Mouse (Mus musculus): ENCODE measurements around the gene Oprm1. TPM values are rescaled to one million over a fixed set of nuclear protein-coding genes. Genes with fewer than 3 reads are reported as not detected.

Gene Oprm1
- polyA plus RNA-seq, 1 experiment, result not detected

DNA sequence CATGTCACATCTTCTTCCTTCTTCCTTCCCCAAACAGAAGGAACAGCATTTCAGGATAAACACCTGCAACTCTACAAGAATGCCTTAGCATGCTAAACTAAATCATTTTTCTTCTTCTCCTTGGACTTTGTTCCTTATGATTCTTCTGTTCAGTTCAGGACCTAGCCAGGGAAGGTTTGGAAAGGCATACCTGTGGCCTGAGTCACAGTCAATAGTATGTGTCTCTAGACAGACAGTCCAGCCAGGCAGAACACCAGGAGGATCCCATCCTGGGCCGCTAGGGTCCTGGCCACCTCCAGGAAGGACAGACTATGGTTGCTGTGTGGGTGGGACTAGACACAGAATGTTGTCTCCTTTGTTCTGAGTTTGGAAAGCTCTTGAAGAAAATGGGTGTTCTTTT is 266.7 kb downstream of the Oprm1 start:
- Histone ChIP-seq H3K4me3 (no peak overlapping the region), H3ac (ENCODE audit: control insufficient read depth, insufficient read length) (no peak overlapping the region), H3K79me2 (ENCODE audit: control insufficient read depth, insufficient read depth) (no peaks in the 10 kb centered on the region), H3K27me3 (ENCODE audit: control insufficient read depth, insufficient read depth, insufficient read length) (no peaks in the 10 kb centered on the region), H3K36me3 (ENCODE audit: control insufficient read depth, insufficient read depth) (no peaks in the 10 kb centered on the region), H3K4me2 (ENCODE audit: low read depth) (no peak overlapping the region)
- TF ChIP-seq TCF3 (IDR thresholded peaks at IDR 0.05; ENCODE audit: insufficient read length, low read depth) (no peak), MYOD1 (IDR thresholded peaks at IDR 0.05; ENCODE audit: control insufficient read depth in 1 of 3, insufficient read length in 2 of 3, low read depth in 2 of 3) (no peak), USF1 (IDR thresholded peaks at IDR 0.05; ENCODE audit: low read depth) (no peak), MYOG (IDR thresholded peaks at IDR 0.05; ENCODE audit: control insufficient read depth in 1 of 3, insufficient read depth in 1 of 3, insufficient read length in 2 of 3, low read depth in 2 of 3) (no peak), CEBPB (IDR thresholded peaks at IDR 0.05; ENCODE audit: insufficient read depth, poor library complexity, severe bottlenecking) (no peak), POLR2AphosphoS2 (IDR thresholded peaks at IDR 0.05; ENCODE audit: insufficient read length, low read depth) (no peak), MAX (IDR thresholded peaks at IDR 0.05; ENCODE audit: low read depth) (no peak), TCF12 (IDR thresholded peaks at IDR 0.05; ENCODE audit: insufficient read depth, poor library complexity, severe bottlenecking) (no peak), E2F4 (IDR thresholded peaks at IDR 0.05; ENCODE audit: insufficient read depth) (no peak), POLR2A (IDR thresholded peaks at IDR 0.05; ENCODE audit: insufficient read length, low read depth) (no peak), SRF (IDR thresholded peaks at IDR 0.05; ENCODE audit: control insufficient read depth, insufficient read length, low read depth) (no peak), REST (IDR thresholded peaks at IDR 0.05; ENCODE audit: insufficient read depth, insufficient read length) (no peak)

DNA sequence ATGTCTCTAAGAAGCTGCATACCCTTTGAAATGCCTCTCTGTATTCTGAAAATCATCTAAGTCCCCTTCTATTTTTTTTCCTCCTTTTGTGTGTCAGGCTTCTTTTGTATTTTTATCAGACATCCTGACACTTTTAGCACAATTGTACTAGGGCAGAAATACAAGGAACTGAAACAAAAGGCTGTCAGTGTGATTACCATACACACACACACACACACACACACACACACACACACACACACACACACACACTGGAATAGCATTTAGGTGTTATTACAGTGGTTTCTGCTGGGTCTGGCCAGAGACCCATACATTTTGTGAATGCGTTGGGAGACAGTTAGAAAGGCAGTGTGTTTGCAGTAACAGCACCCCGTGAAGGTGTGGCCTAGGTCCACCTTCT is 275.2 kb downstream of the Oprm1 start:
- Histone ChIP-seq H3K4me3 (no peak overlapping the region), H3K79me2 (ENCODE audit: control insufficient read depth, insufficient read depth) (no peaks in the 10 kb centered on the region), H3K36me3 (ENCODE audit: control insufficient read depth, insufficient read depth) (no peaks in the 10 kb centered on the region), H3K4me2 (ENCODE audit: low read depth) (no peak overlapping the region), H3K27me3 (ENCODE audit: control insufficient read depth, insufficient read depth, insufficient read length) (no peaks in the 10 kb centered on the region), H3ac (ENCODE audit: control insufficient read depth, insufficient read length) (no peak overlapping the region)
- TF ChIP-seq MYOD1 (IDR thresholded peaks at IDR 0.05; ENCODE audit: control insufficient read depth in 1 of 3, insufficient read length in 2 of 3, low read depth in 2 of 3) (no peak), SRF (IDR thresholded peaks at IDR 0.05; ENCODE audit: control insufficient read depth, insufficient read length, low read depth) (no peak), E2F4 (IDR thresholded peaks at IDR 0.05; ENCODE audit: insufficient read depth) (no peak), REST (IDR thresholded peaks at IDR 0.05; ENCODE audit: insufficient read depth, insufficient read length) (no peak), POLR2AphosphoS2 (IDR thresholded peaks at IDR 0.05; ENCODE audit: insufficient read length, low read depth) (no peak), MYOG (IDR thresholded peaks at IDR 0.05; ENCODE audit: control insufficient read depth in 1 of 3, insufficient read depth in 1 of 3, insufficient read length in 2 of 3, low read depth in 2 of 3) (no peak), USF1 (IDR thresholded peaks at IDR 0.05; ENCODE audit: low read depth) (no peak), MAX (IDR thresholded peaks at IDR 0.05; ENCODE audit: low read depth) (no peak), CEBPB (IDR thresholded peaks at IDR 0.05; ENCODE audit: insufficient read depth, poor library complexity, severe bottlenecking) (no peak), POLR2A (IDR thresholded peaks at IDR 0.05; ENCODE audit: insufficient read length, low read depth) (no peak), TCF12 (IDR thresholded peaks at IDR 0.05; ENCODE audit: insufficient read depth, poor library complexity, severe bottlenecking) (no peak), TCF3 (IDR thresholded peaks at IDR 0.05; ENCODE audit: insufficient read length, low read depth) (no peak)

DNA sequence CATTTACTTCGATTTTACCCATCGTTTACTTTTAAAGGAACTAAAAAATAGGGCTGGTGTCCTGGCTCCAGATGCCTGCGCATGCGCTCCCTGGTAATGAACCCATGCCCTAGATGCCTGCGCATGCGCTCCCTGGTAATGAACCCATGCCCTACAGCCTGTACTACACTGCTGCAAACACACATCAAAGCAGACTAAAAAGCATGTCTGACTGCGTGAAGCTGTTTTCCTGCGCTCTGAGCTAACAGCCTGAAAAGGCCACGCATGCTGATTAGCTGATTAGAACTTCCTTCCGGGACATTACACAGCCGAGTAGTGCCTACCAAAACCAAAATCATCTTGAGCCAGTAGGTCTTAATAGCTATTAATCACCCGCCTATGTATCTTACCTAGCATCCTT is 277.2 kb downstream of the Oprm1 start:
- Histone ChIP-seq H3K4me2 (ENCODE audit: low read depth) (no peak overlapping the region), H3K79me2 (ENCODE audit: control insufficient read depth, insufficient read depth) (no peaks in the 10 kb centered on the region), H3K36me3 (ENCODE audit: control insufficient read depth, insufficient read depth) (no peaks in the 10 kb centered on the region), H3K27me3 (ENCODE audit: control insufficient read depth, insufficient read depth, insufficient read length) (no peaks in the 10 kb centered on the region), H3ac (ENCODE audit: control insufficient read depth, insufficient read length) (no peak overlapping the region), H3K4me3 (no peak overlapping the region)
- TF ChIP-seq POLR2A (IDR thresholded peaks at IDR 0.05; ENCODE audit: insufficient read length, low read depth) (no peak), MYOG (IDR thresholded peaks at IDR 0.05; ENCODE audit: control insufficient read depth in 1 of 3, insufficient read depth in 1 of 3, insufficient read length in 2 of 3, low read depth in 2 of 3) (no peak), POLR2AphosphoS2 (IDR thresholded peaks at IDR 0.05; ENCODE audit: insufficient read length, low read depth) (no peak), USF1 (IDR thresholded peaks at IDR 0.05; ENCODE audit: low read depth) (no peak), MYOD1 (IDR thresholded peaks at IDR 0.05; ENCODE audit: control insufficient read depth in 1 of 3, insufficient read length in 2 of 3, low read depth in 2 of 3) (no peak), SRF (IDR thresholded peaks at IDR 0.05; ENCODE audit: control insufficient read depth, insufficient read length, low read depth) (no peak), REST (IDR thresholded peaks at IDR 0.05; ENCODE audit: insufficient read depth, insufficient read length) (no peak), TCF12 (IDR thresholded peaks at IDR 0.05; ENCODE audit: insufficient read depth, poor library complexity, severe bottlenecking) (no peak), CEBPB (IDR thresholded peaks at IDR 0.05; ENCODE audit: insufficient read depth, poor library complexity, severe bottlenecking) (no peak), TCF3 (IDR thresholded peaks at IDR 0.05; ENCODE audit: insufficient read length, low read depth) (no peak), E2F4 (IDR thresholded peaks at IDR 0.05; ENCODE audit: insufficient read depth) (no peak), MAX (IDR thresholded peaks at IDR 0.05; ENCODE audit: low read depth) (no peak)

- Histone ChIP-seq H3K4me2 (ENCODE audit: low read depth) (no peak overlapping the region), H3ac (ENCODE audit: control insufficient read depth, insufficient read length) (no peak overlapping the region), H3K36me3 (ENCODE audit: control insufficient read depth, insufficient read depth) (no peaks in the 10 kb centered on the region), H3K27me3 (ENCODE audit: control insufficient read depth, insufficient read depth, insufficient read length) (no peaks in the 10 kb centered on the region), H3K4me3 (no peak overlapping the region), H3K79me2 (ENCODE audit: control insufficient read depth, insufficient read depth) (no peaks in the 10 kb centered on the region)
- TF ChIP-seq CEBPB (IDR thresholded peaks at IDR 0.05; ENCODE audit: insufficient read depth, poor library complexity, severe bottlenecking) (no peak), TCF12 (IDR thresholded peaks at IDR 0.05; ENCODE audit: insufficient read depth, poor library complexity, severe bottlenecking) (no peak), USF1 (IDR thresholded peaks at IDR 0.05; ENCODE audit: low read depth) (no peak), TCF3 (IDR thresholded peaks at IDR 0.05; ENCODE audit: insufficient read length, low read depth) (no peak), MYOD1 (IDR thresholded peaks at IDR 0.05; ENCODE audit: control insufficient read depth in 1 of 3, insufficient read length in 2 of 3, low read depth in 2 of 3) (no peak), REST (IDR thresholded peaks at IDR 0.05; ENCODE audit: insufficient read depth, insufficient read length) (no peak), MYOG (IDR thresholded peaks at IDR 0.05; ENCODE audit: control insufficient read depth in 1 of 3, insufficient read depth in 1 of 3, insufficient read length in 2 of 3, low read depth in 2 of 3) (no peak), POLR2A (IDR thresholded peaks at IDR 0.05; ENCODE audit: insufficient read length, low read depth) (no peak), E2F4 (IDR thresholded peaks at IDR 0.05; ENCODE audit: insufficient read depth) (no peak), SRF (IDR thresholded peaks at IDR 0.05; ENCODE audit: control insufficient read depth, insufficient read length, low read depth) (no peak), MAX (IDR thresholded peaks at IDR 0.05; ENCODE audit: low read depth) (no peak), POLR2AphosphoS2 (IDR thresholded peaks at IDR 0.05; ENCODE audit: insufficient read length, low read depth) (no peak)
These were observed 278.9 kb downstream of the Oprm1 start for GRCm38 (mm10) chr10:7037194-7037593.
